Mouse (Mus musculus): ENCODE results near the gene Tmod2. TPM values are rescaled to one million over a fixed set of nuclear protein-coding genes. Genes with fewer than 3 reads are reported as not detected.

Gene Tmod2
- total and polyA plus RNA-seq, 3 experiments: 0.16 to 1.7 (median 0.17) TPM

- H3K27ac ChIP-seq (ENCODE audit: insufficient read depth, low read depth): no peak overlapping the region
- in situ Hi-C loops (cut with MboI; ENCODE audit: low pct_ligation_motif_present, low pct_unique_long_range_greater_than_20kb, low sequenced_read_pairs): no loop called here
- no peak overlapping the region for H3K4me3 ChIP-seq (replicated peaks in 1 of 3; ENCODE audit: low read depth in 2 of 3, low read length in 2 of 3, poor library complexity in 1 of 3)
- DNase-seq (ENCODE audit: extremely low read depth): peak; percentile 63
- peaks cover 3% of the 10 kb centered on the region for H3K9me3 ChIP-seq (replicated peaks; ENCODE audit: low read length)
- no peaks in the 10 kb centered on the region; the same call in 1 of the 2 replicates for H3K79me2 ChIP-seq (replicated peaks; ENCODE audit: control insufficient read depth, extremely low read depth, insufficient read depth, poor library complexity, severe bottlenecking)
- H3K9ac ChIP-seq (ENCODE audit: insufficient read depth, low read depth): no peak overlapping the region
- TF ChIP-seq IRF4 (IDR thresholded peaks at IDR 0.05; ENCODE audit: low read depth, low read length): peak; percentile 85
- TF ChIP-seq MYC (IDR thresholded peaks at IDR 0.05; ENCODE audit: low read depth, low read length): peak; percentile 60; the same call in 1 of the 2 replicates
- TF ChIP-seq UBTF (IDR thresholded peaks at IDR 0.05; ENCODE audit: low read depth, low read length): no peak
- TF ChIP-seq BHLHE40 (IDR thresholded peaks at IDR 0.05; ENCODE audit: low read depth, low read length): peak; percentile 85
- TF ChIP-seq SIN3A (IDR thresholded peaks at IDR 0.05; ENCODE audit: low read length): peak; percentile 78
- TF ChIP-seq MXI1 (IDR thresholded peaks at IDR 0.05; ENCODE audit: low read depth, low read length): peak; percentile 51; the same call in 1 of the 2 replicates
- TF ChIP-seq USF1 (IDR thresholded peaks at IDR 0.05; ENCODE audit: low read depth, low read length): no peak
- no peak for TF ChIP-seq MAX (IDR thresholded peaks at IDR 0.05; ENCODE audit: low read length)
- TF ChIP-seq TCF12 (IDR thresholded peaks at IDR 0.05; ENCODE audit: low read depth, low read length): 0 out of 2 replicates have a peak, but pooled peaks have one; percentile 38
- peak; percentile 34; the same call in 1 of the 2 replicates for TF ChIP-seq CHD2 (IDR thresholded peaks at IDR 0.05; ENCODE audit: low read length)
- TF ChIP-seq KAT2A (IDR thresholded peaks at IDR 0.05; ENCODE audit: insufficient replicate concordance, low read length): 0 out of 2 replicates have a peak, but pooled peaks have one; percentile 24
- TF ChIP-seq ETS1 (conservative IDR thresholded peaks at IDR 0.05; ENCODE audit: low read depth, low read length): peak; percentile 85
- TF ChIP-seq EP300 (IDR thresholded peaks at IDR 0.05; ENCODE audit: low read length): peak; percentile 79
- TF ChIP-seq MAFK (IDR thresholded peaks at IDR 0.05; ENCODE audit: insufficient replicate concordance, low read length): peak; percentile 51
- TF ChIP-seq MEF2A (IDR thresholded peaks at IDR 0.05; ENCODE audit: borderline replicate concordance, low read depth, low read length): peak; percentile 94
- TF ChIP-seq ZC3H11A (IDR thresholded peaks at IDR 0.05; ENCODE audit: low read depth, low read length): no peak
- peaks cover 13 to 20% of the 10 kb centered on the region in 2 experiments for H3K4me1 ChIP-seq (ENCODE audit: control insufficient read depth in 1 of 2, insufficient read depth in 2 of 2)
- no peaks in the 10 kb centered on the region for H3K36me3 ChIP-seq (replicated peaks in 1 of 2; ENCODE audit: control insufficient read depth in 1 of 2, insufficient read depth in 1 of 2, low read length in 1 of 2)
- dilution Hi-C loops (cut with MboI; ENCODE audit: extremely low pct_ligation_motif_present, extremely low pct_unique_long_range_greater_than_20kb, low sequenced_read_pairs): no loop called here
- peaks cover 5% of the 10 kb centered on the region for H3K27me3 ChIP-seq (replicated peaks)
- H3K4me2 ChIP-seq (ENCODE audit: insufficient read depth, low read depth, poor library complexity, severe bottlenecking): peak overlapping the region; percentile 54
Observed at GRCm38 (mm10) chr9:75607496-75607895, 3.6 kb downstream of the Tmod2 start.

- no peaks in the 10 kb centered on the region for H3K9me3 ChIP-seq (replicated peaks; ENCODE audit: low read length)
- no peak overlapping the region for H3K9ac ChIP-seq (ENCODE audit: insufficient read depth, low read depth)
- no peak overlapping the region for H3K27ac ChIP-seq (ENCODE audit: insufficient read depth, low read depth)
- DNase-seq (ENCODE audit: extremely low read depth): no peak
- peaks cover 2% of the 10 kb centered on the region for H3K27me3 ChIP-seq (replicated peaks)
- no peak overlapping the region for H3K4me3 ChIP-seq (replicated peaks in 1 of 3; ENCODE audit: low read depth in 2 of 3, low read length in 2 of 3, poor library complexity in 1 of 3)
- in situ Hi-C loops (cut with MboI; ENCODE audit: low pct_ligation_motif_present, low pct_unique_long_range_greater_than_20kb, low sequenced_read_pairs) (no loop called here), dilution Hi-C loops (cut with MboI; ENCODE audit: extremely low pct_ligation_motif_present, extremely low pct_unique_long_range_greater_than_20kb, low sequenced_read_pairs) (no loop called here)
- H3K4me1 ChIP-seq (ENCODE audit: control insufficient read depth in 1 of 2, insufficient read depth in 2 of 2): 0 out of 4 replicates have a peak, but pooled peaks cover 0 to 4% of the 10 kb centered on the region in 2 experiments
- no peak overlapping the region for H3K4me2 ChIP-seq (ENCODE audit: insufficient read depth, low read depth, poor library complexity, severe bottlenecking)
- no peaks in the 10 kb centered on the region for H3K79me2 ChIP-seq (replicated peaks; ENCODE audit: control insufficient read depth, extremely low read depth, insufficient read depth, poor library complexity, severe bottlenecking)
- TF ChIP-seq SIN3A (IDR thresholded peaks at IDR 0.05; ENCODE audit: low read length): no peak
- TF ChIP-seq MAFK (IDR thresholded peaks at IDR 0.05; ENCODE audit: insufficient replicate concordance, low read length): no peak
- peak; percentile 18; the same call in 1 of the 2 replicates for TF ChIP-seq BHLHE40 (IDR thresholded peaks at IDR 0.05; ENCODE audit: low read depth, low read length)
- no peak for TF ChIP-seq CHD1 (IDR thresholded peaks at IDR 0.05; ENCODE audit: low read depth, low read length)
- H3K36me3 ChIP-seq (replicated peaks in 1 of 2; ENCODE audit: control insufficient read depth in 1 of 2, insufficient read depth in 1 of 2, low read length in 1 of 2): no peaks in the 10 kb centered on the region
Observed at GRCm38 (mm10) chr9:75601510-75601909, 9.6 kb downstream of the Tmod2 start.
